Mouse (Mus musculus): Measurements from ENCODE around the gene Olfr1380. TPM values are rescaled to one million over a fixed set of nuclear protein-coding genes. Genes with fewer than 3 reads are reported as not detected.
A peak's percentile ranks its signal among the peaks of the same experiment; 100 is the strongest.
"Not testable (repeated sequence)": the region's sequence is repeated elsewhere in the genome, so short reads cannot be mapped to it uniquely, and the experiment has no call there.

Olfr1380 gene
- polyA plus RNA-seq (2012; ENCODE audit: insufficient read depth, insufficient read length, missing spikeins), result not detected in 2 replicates

GRCm38 (mm10) chr11:49556578-49556977 lies at the start of gene Olfr1380:
TSS of gene Olfr1380 (plus strand) at chr11:49556878.
- not testable (repeated sequence) for H3K4me1 ChIP-seq (ENCODE audit: control insufficient read depth, insufficient read depth, insufficient read length, low read length); H3K4me3 ChIP-seq (ENCODE audit: insufficient read depth, low read depth, low read length); H3K27ac ChIP-seq (replicated peaks; ENCODE audit: low read depth, low read length)

- H3K4me3 ChIP-seq (ENCODE audit: insufficient read depth, low read depth, low read length), result no peak overlapping the region
- H3K4me1 ChIP-seq (ENCODE audit: control insufficient read depth, insufficient read depth, insufficient read length, low read length), result no peaks in the 10 kb centered on the region
- H3K27ac ChIP-seq (replicated peaks; ENCODE audit: low read depth, low read length), result no peak overlapping the region
These were observed 38.6 kb upstream of the Olfr1380 start for GRCm38 (mm10) chr11:49518086-49518485.

GRCm38 (mm10) chr11:49519348-49519747 lies 37.3 kb upstream of the Olfr1380 start, which contains the start of gene Olfr1383:
TSS of gene Olfr1383 (plus strand) at chr11:49519648.
- H3K27ac ChIP-seq (replicated peaks; ENCODE audit: low read depth, low read length), result no peak within 1 kb of the TSS
- H3K4me3 ChIP-seq (ENCODE audit: insufficient read depth, low read depth, low read length), result no peak within 1 kb of the TSS
- H3K4me1 ChIP-seq (ENCODE audit: control insufficient read depth, insufficient read depth, insufficient read length, low read length), result no peaks in the 10 kb centered on the region

GRCm38 (mm10) chr11:49527947-49528346 lies 28.7 kb upstream of the Olfr1380 start, which contains the start of gene Olfr1382:
TSS of gene Olfr1382 (plus strand) at chr11:49528247.
- Histone ChIP-seq H3K27ac (replicated peaks; ENCODE audit: low read depth, low read length) (no peak within 1 kb of the TSS), H3K4me1 (ENCODE audit: control insufficient read depth, insufficient read depth, insufficient read length, low read length) (no peaks in the 10 kb centered on the region), H3K4me3 (ENCODE audit: insufficient read depth, low read depth, low read length) (no peak within 1 kb of the TSS)

GRCm38 (mm10) chr11:49532761-49533160 lies 23.9 kb upstream of the Olfr1380 start:
- Histone ChIP-seq H3K4me3 (ENCODE audit: insufficient read depth, low read depth, low read length) (no peak overlapping the region), H3K27ac (replicated peaks; ENCODE audit: low read depth, low read length) (no peak overlapping the region), H3K4me1 (ENCODE audit: control insufficient read depth, insufficient read depth, insufficient read length, low read length) (no peaks in the 10 kb centered on the region)

- H3K27ac ChIP-seq (replicated peaks; ENCODE audit: low read depth, low read length); H3K4me1 ChIP-seq (ENCODE audit: control insufficient read depth, insufficient read depth, insufficient read length, low read length); H3K4me3 ChIP-seq (ENCODE audit: insufficient read depth, low read depth, low read length): not testable (repeated sequence)
These were observed 20.0 kb upstream of the Olfr1380 start for GRCm38 (mm10) chr11:49536631-49537030.

- H3K4me3 ChIP-seq (ENCODE audit: insufficient read depth, low read depth, low read length); H3K27ac ChIP-seq (replicated peaks; ENCODE audit: low read depth, low read length); H3K4me1 ChIP-seq (ENCODE audit: control insufficient read depth, insufficient read depth, insufficient read length, low read length): not testable (repeated sequence)
These were observed 13.5 kb upstream of the Olfr1380 start, which contains the start of gene Olfr1381 for GRCm38 (mm10) chr11:49543149-49543548. TSS of gene Olfr1381 (plus strand) at chr11:49543449.

- not testable (repeated sequence) for H3K4me3 ChIP-seq (ENCODE audit: insufficient read depth, low read depth, low read length); H3K4me1 ChIP-seq (ENCODE audit: control insufficient read depth, insufficient read depth, insufficient read length, low read length); H3K27ac ChIP-seq (replicated peaks; ENCODE audit: low read depth, low read length)
These were observed 2.6 kb upstream of the Olfr1380 start for GRCm38 (mm10) chr11:49554033-49554432.

- not testable (repeated sequence) for H3K4me3 ChIP-seq (ENCODE audit: insufficient read depth, low read depth, low read length); H3K4me1 ChIP-seq (ENCODE audit: control insufficient read depth, insufficient read depth, insufficient read length, low read length); H3K27ac ChIP-seq (replicated peaks; ENCODE audit: low read depth, low read length)
These were observed 18.4 kb downstream of the Olfr1380 start for GRCm38 (mm10) chr11:49575054-49575453.

GRCm38 (mm10) chr11:49580452-49580851 lies 23.8 kb downstream of the Olfr1380 start:
- not testable (repeated sequence) for H3K4me3 ChIP-seq (ENCODE audit: insufficient read depth, low read depth, low read length); H3K27ac ChIP-seq (replicated peaks; ENCODE audit: low read depth, low read length); H3K4me1 ChIP-seq (ENCODE audit: control insufficient read depth, insufficient read depth, insufficient read length, low read length)

GRCm38 (mm10) chr11:49590213-49590612 lies 33.5 kb downstream of the Olfr1380 start:
- no peak overlapping the region for H3K27ac ChIP-seq (replicated peaks; ENCODE audit: low read depth, low read length)
- H3K4me3 ChIP-seq (ENCODE audit: insufficient read depth, low read depth, low read length), result no peak overlapping the region
- H3K4me1 ChIP-seq (ENCODE audit: control insufficient read depth, insufficient read depth, insufficient read length, low read length), result no peaks in the 10 kb centered on the region

- H3K4me3 ChIP-seq (ENCODE audit: insufficient read depth, low read depth, low read length); H3K27ac ChIP-seq (replicated peaks; ENCODE audit: low read depth, low read length); H3K4me1 ChIP-seq (ENCODE audit: control insufficient read depth, insufficient read depth, insufficient read length, low read length): not testable (repeated sequence)
These were observed 40.5 kb downstream of the Olfr1380 start for GRCm38 (mm10) chr11:49597149-49597548.

- not testable (repeated sequence) for H3K4me1 ChIP-seq (ENCODE audit: control insufficient read depth, insufficient read depth, insufficient read length, low read length); H3K27ac ChIP-seq (replicated peaks; ENCODE audit: low read depth, low read length); H3K4me3 ChIP-seq (ENCODE audit: insufficient read depth, low read depth, low read length)
These were observed 51.6 kb downstream of the Olfr1380 start for GRCm38 (mm10) chr11:49608306-49608705.

- not testable (repeated sequence) for H3K4me1 ChIP-seq (ENCODE audit: control insufficient read depth, insufficient read depth, insufficient read length, low read length)
- Histone ChIP-seq H3K4me3 (ENCODE audit: insufficient read depth, low read depth, low read length) (peak within 1 kb of the TSS; percentile 70), H3K27ac (replicated peaks; ENCODE audit: low read depth, low read length) (peak within 1 kb of the TSS; percentile 60)
These were observed 52.5 kb downstream of the Olfr1380 start, which contains the start of gene Flt4 for GRCm38 (mm10) chr11:49608938-49609867. TSS of gene Flt4 (plus strand) at chr11:49609263.

- Histone ChIP-seq H3K4me3 (ENCODE audit: insufficient read depth, low read depth, low read length) (peak overlapping the region; percentile 70), H3K27ac (replicated peaks; ENCODE audit: low read depth, low read length) (peak overlapping the region; percentile 60)
- H3K4me1 ChIP-seq (ENCODE audit: control insufficient read depth, insufficient read depth, insufficient read length, low read length), result not testable (repeated sequence)
These were observed 53.5 kb downstream of the Olfr1380 start for GRCm38 (mm10) chr11:49609868-49610824.
